Mouse (Mus musculus): ENCODE measurements around the gene Gm20388. TPM values are rescaled to one million over a fixed set of nuclear protein-coding genes. Genes with fewer than 3 reads are reported as not detected.

Gene Gm20388
- polyA plus RNA-seq, 1 experiment from 2014 or later: not detected

DNA sequence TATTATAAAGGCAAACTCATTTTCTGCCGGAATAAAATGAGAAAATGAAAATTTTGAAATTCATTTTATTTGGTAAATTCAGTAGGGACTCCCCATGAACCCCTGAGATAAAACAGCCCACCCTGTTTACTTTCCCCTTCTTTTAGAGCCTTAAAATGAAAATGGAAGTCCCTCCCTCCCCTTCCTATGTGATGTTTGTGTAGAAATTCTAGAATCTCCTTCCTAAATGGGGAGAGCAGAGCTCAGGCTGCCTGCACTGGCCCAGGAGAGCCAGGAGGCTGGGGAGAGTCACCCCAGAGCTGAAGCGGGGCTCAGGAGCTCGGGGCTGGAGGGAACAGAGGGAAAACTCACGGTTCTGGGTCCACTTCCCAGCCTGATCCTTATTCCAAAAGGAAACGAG is 1484.0 kb downstream of the Gm20388 start:
- peak overlapping the region; percentile 27 for H3K4me2 ChIP-seq
- no peak for ATAC-seq (ENCODE audit: extremely low read depth, insufficient number of reproducible peaks, low FRiP score, low TSS enrichment)
- WGBS: 53% methylated on average over 5 of the region's 5 CpGs
- peaks cover 31% of the 10 kb centered on the region for H3K4me1 ChIP-seq
- H3K9ac ChIP-seq: 0 out of 2 replicates have a peak overlapping the region, but pooled peaks have one; percentile 24
- no peaks in the 10 kb centered on the region for H3K36me3 ChIP-seq
- H3K27me3 ChIP-seq (replicated peaks): peaks cover 75% of the 10 kb centered on the region
- no peak overlapping the region for H3K27ac ChIP-seq (replicated peaks)
- no peak overlapping the region for H3K4me3 ChIP-seq
- H3K9me3 ChIP-seq: no peaks in the 10 kb centered on the region

DNA sequence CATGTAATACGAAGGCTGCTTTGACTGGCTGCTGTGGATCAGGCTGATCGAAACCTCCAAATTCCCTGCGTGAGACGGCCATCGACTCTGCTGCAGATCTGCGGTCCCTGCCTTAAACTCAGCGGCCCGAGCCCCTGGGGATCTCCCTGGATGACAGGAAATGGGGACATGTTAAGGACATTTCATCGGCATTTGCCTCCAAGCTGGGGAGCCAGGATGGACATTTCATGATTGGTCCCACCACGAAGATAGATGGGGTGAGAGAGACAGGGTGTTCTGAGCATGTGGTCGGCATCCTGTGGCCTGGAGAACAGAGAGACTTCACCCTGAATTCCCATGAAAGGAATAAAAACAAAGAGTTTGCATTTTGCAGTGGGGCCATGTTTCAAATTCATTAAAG is 1484.7 kb downstream of the Gm20388 start:
- Histone ChIP-seq H3K36me3 (no peaks in the 10 kb centered on the region), H3K9ac (no peak overlapping the region), H3K27ac (replicated peaks) (no peak overlapping the region), H3K4me3 (no peak overlapping the region), H3K9me3 (no peaks in the 10 kb centered on the region), H3K4me2 (peak overlapping the region; percentile 27), H3K27me3 (replicated peaks) (peaks cover 69% of the 10 kb centered on the region), H3K4me1 (peaks cover 31% of the 10 kb centered on the region)
- WGBS: 50% methylated on average over 11 of the region's 11 CpGs
- no peak for ATAC-seq (ENCODE audit: extremely low read depth, insufficient number of reproducible peaks, low FRiP score, low TSS enrichment)

DNA sequence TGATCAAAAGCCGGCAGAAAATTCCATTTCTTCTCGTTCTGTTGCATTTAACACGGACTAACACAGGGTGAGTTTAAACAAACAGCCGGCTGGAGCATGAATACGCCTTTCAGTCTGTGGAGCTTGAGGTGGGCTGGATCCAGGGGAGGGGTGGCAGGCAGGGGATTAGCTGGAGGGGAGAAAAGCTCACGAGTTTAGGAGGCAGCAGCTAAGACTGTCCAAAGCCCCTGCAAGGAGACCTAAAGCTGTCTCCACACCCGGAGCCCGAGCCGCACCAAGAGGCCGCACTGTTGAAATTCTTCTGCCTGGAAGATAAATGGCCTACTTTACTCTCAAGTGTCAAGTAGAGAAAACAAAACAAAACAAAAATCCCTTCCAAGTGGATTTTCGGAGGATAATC is 1485.5 kb downstream of the Gm20388 start:
- H3K36me3 ChIP-seq: no peaks in the 10 kb centered on the region
- no peak for ATAC-seq (ENCODE audit: extremely low read depth, insufficient number of reproducible peaks, low FRiP score, low TSS enrichment)
- peaks cover 63% of the 10 kb centered on the region for H3K27me3 ChIP-seq (replicated peaks)
- no peak overlapping the region for H3K27ac ChIP-seq (replicated peaks)
- peaks cover 26% of the 10 kb centered on the region for H3K4me1 ChIP-seq
- 37% methylated on average over 11 of the region's 11 CpGs for WGBS
- peak overlapping the region; percentile 25; the same call in 1 of the 2 replicates for H3K9ac ChIP-seq
- H3K9me3 ChIP-seq: no peaks in the 10 kb centered on the region
- no peak overlapping the region for H3K4me3 ChIP-seq
- no peak overlapping the region for H3K4me2 ChIP-seq

DNA sequence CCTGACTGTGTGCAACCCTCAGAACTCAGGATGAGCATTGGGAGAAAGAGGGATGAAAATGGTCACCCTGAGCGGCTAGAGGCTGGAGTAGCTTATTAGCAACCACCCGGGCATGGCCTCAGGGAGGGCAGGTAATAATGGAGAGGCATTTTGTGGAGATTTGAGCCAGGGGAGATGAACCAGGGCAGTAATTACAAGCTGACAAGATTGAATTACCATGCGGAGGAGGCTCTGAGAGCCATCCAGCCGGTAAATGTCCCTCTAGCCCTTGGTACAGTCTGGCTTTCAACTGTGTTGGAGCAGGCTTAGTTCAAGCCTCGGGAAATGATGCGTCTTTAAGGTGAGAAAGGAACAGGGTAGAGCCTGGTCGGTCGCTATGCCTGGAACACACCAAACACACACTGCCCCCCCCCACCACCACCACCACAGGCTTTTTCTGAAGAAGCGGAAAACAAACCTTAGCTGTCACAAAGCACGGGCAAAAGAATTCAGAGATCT is 1486.6 kb downstream of the Gm20388 start:
- ATAC-seq (ENCODE audit: extremely low read depth, insufficient number of reproducible peaks, low FRiP score, low TSS enrichment): no peak

DNA sequence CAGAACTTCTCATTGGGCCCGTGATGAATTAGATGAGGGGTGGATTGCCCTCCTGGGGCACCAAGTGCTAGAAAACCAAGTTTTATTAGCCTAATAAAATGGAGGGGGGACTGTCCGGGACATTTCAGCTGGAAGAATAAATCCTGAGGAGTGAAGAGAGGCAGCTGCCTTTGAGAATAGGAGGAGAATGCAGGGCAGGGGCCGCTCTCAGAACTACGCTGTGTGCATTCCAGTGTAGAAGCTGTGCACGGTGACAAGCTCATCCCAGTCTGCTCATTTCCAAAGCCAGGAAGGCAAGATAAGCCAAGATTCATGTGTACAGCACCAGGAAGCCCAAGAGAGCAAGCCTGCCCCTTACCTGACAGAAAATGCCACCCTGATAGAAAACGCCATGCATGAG is 1487.4 kb downstream of the Gm20388 start:
- Histone ChIP-seq H3K4me1 (peaks cover 9% of the 10 kb centered on the region), H3K4me3 (no peak overlapping the region), H3K9ac (no peak overlapping the region), H3K4me2 (no peak overlapping the region), H3K9me3 (no peaks in the 10 kb centered on the region), H3K36me3 (no peaks in the 10 kb centered on the region), H3K27ac (replicated peaks) (no peak overlapping the region), H3K27me3 (replicated peaks) (peaks cover 48% of the 10 kb centered on the region)
- WGBS: 61% methylated on average over 6 of the region's 6 CpGs
- ATAC-seq (ENCODE audit: extremely low read depth, insufficient number of reproducible peaks, low FRiP score, low TSS enrichment): no peak

More for the DNA sequence above, 1486.6 kb downstream of the Gm20388 start:
- Histone ChIP-seq H3K4me1 (peaks cover 17% of the 10 kb centered on the region), H3K27ac (replicated peaks) (no peak overlapping the region), H3K27me3 (replicated peaks) (peaks cover 56% of the 10 kb centered on the region), H3K4me2 (no peak overlapping the region), H3K4me3 (no peak overlapping the region), H3K9me3 (no peaks in the 10 kb centered on the region), H3K9ac (no peak overlapping the region), H3K36me3 (no peaks in the 10 kb centered on the region)
- WGBS: 76% methylated on average over 10 of the region's 10 CpGs

DNA sequence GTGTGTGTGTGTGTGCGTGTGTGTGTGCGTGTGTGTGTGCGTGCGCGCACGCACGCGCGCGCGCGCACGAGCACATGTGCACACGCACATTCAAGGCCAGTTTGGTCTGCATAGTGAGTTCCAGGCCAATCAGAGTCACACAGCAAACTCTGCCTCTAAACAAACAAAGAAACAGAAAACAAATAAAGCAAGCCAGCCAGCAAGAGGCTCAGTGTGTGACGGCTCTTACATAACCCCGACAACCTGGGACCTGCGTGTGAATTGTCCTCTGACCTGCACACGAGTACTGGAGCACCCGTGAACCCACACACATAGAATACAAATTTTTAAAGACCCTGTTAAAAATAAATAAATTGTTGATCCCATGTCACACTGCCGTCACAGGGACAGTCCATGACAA is 1488.1 kb downstream of the Gm20388 start:
- Histone ChIP-seq H3K4me1 (peaks cover 8% of the 10 kb centered on the region; the same call in 1 of the 2 replicates), H3K4me2 (no peak overlapping the region), H3K9ac (no peak overlapping the region), H3K27me3 (replicated peaks) (peaks cover 44% of the 10 kb centered on the region), H3K9me3 (no peaks in the 10 kb centered on the region), H3K4me3 (no peak overlapping the region), H3K36me3 (no peaks in the 10 kb centered on the region), H3K27ac (replicated peaks) (no peak overlapping the region)
- WGBS: 92% methylated on average over 20 of the region's 20 CpGs
- ATAC-seq (ENCODE audit: extremely low read depth, insufficient number of reproducible peaks, low FRiP score, low TSS enrichment): no peak

DNA sequence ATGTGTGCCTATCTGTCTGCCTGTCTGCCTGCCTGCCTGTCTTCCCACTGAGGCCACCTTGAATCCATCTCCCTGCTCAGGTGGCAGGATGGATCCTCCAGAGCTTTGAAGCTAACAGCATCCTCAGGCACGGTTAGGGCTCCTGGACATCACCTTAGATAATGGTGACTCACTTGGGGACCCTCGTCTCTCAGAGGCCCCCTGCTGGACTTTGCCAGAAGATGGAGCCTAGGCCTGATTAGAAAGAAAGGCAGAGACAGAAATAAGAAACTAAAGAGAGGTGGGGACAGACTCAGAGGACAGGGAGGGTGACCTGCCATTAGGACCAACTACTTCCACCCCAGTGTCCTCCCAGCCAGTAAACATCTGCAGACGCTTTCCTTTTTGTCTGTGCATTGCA is 1488.5 kb downstream of the Gm20388 start:
- WGBS: 37% methylated on average over 3 of the region's 3 CpGs
- Histone ChIP-seq H3K27ac (replicated peaks) (no peak overlapping the region), H3K4me2 (no peak overlapping the region), H3K9ac (no peak overlapping the region), H3K27me3 (replicated peaks) (peaks cover 40% of the 10 kb centered on the region), H3K4me1 (peaks cover 8% of the 10 kb centered on the region; the same call in 1 of the 2 replicates), H3K9me3 (no peaks in the 10 kb centered on the region), H3K4me3 (no peak overlapping the region), H3K36me3 (no peaks in the 10 kb centered on the region)
- ATAC-seq (ENCODE audit: extremely low read depth, insufficient number of reproducible peaks, low FRiP score, low TSS enrichment): no peak

DNA sequence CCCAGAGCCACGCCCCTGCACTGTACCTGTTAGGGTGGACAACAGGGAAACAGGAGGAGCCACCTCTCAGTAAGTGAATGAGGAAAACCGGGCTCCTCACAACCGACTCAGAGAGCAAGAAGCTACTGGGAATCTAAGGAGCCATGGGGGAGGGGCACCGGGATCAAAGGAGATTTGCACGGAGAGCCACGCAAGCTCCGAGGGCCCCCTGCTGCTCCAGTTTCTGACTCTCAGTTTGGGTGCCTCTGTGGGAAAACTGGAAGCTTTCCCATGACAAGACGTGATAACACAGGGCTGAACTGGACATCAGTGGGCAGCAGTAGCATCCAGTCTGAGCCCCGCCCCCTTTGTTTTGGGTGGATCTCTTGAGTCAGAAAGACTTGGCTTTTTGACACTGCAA is 1489.9 kb downstream of the Gm20388 start:
- Histone ChIP-seq H3K27me3 (replicated peaks) (peaks cover 30% of the 10 kb centered on the region), H3K4me1 (peaks cover 8% of the 10 kb centered on the region; the same call in 1 of the 2 replicates), H3K27ac (replicated peaks) (no peak overlapping the region), H3K4me2 (no peak overlapping the region), H3K9me3 (0 out of 2 replicates have a peak, but pooled peaks cover 4% of the 10 kb centered on the region), H3K4me3 (no peak overlapping the region), H3K36me3 (no peaks in the 10 kb centered on the region), H3K9ac (no peak overlapping the region)
- 28% methylated on average over 9 of the region's 9 CpGs for WGBS
- no peak for ATAC-seq (ENCODE audit: extremely low read depth, insufficient number of reproducible peaks, low FRiP score, low TSS enrichment)

DNA sequence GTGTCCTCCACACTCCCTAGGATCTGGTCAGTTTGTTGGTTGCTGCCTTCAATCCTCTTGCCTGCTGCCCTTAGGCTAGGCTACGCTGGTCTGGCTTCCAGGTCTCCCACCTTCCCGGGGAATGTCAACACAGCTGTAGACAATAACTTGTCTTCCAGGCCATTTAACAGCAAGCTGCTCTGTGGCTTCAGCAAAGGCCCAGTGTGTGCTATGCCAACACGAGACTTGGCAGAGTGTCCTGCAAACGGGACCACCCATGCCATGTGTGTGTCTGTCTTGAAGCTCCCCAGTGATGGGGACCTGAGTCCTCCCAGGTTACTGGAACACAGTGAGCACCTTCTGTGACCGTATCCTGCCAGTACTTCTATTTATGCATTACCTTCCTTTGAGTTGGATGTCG is 1493.2 kb downstream of the Gm20388 start:
- Histone ChIP-seq H3K27ac (replicated peaks) (no peak overlapping the region), H3K27me3 (replicated peaks) (no peaks in the 10 kb centered on the region), H3K36me3 (no peaks in the 10 kb centered on the region), H3K4me2 (no peak overlapping the region), H3K9ac (no peak overlapping the region), H3K4me3 (no peak overlapping the region), H3K9me3 (0 out of 2 replicates have a peak, but pooled peaks cover 4% of the 10 kb centered on the region), H3K4me1 (no peaks in the 10 kb centered on the region)
- no peak for ATAC-seq (ENCODE audit: extremely low read depth, insufficient number of reproducible peaks, low FRiP score, low TSS enrichment)
- whole genome bisulfite sequencing: 78% methylated on average over 6 of the region's 6 CpGs

DNA sequence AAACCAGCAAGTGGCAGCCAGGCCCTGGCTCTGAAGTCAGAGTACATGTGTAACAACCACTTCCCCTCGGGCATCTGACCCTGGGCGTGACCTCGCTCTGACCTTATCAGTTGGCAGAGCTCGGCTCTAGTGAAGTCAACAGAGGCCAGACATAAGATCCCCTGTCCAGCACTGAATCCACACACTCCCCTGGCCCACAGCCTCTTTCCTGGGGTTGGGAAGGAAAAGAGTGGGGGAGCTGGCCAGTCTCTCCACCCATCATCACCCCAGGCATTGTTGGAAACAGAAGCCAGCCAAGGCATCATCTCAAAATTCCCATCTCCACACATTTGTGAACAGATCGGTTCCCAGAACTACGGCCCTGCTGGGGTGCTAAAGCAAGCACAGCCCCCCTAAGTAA is 1507.4 kb downstream of the Gm20388 start:
- Histone ChIP-seq H3K4me1 (peaks cover 16% of the 10 kb centered on the region), H3K36me3 (no peaks in the 10 kb centered on the region), H3K4me2 (no peak overlapping the region), H3K27me3 (replicated peaks) (no peaks in the 10 kb centered on the region), H3K9ac (no peak overlapping the region), H3K27ac (replicated peaks) (no peak overlapping the region; the same call in 1 of the 2 replicates), H3K4me3 (no peak overlapping the region), H3K9me3 (peaks cover 8% of the 10 kb centered on the region; the same call in 1 of the 2 replicates)
- 15% methylated on average over 6 of the region's 6 CpGs for WGBS
- no peak for ATAC-seq (ENCODE audit: extremely low read depth, insufficient number of reproducible peaks, low FRiP score, low TSS enrichment)

DNA sequence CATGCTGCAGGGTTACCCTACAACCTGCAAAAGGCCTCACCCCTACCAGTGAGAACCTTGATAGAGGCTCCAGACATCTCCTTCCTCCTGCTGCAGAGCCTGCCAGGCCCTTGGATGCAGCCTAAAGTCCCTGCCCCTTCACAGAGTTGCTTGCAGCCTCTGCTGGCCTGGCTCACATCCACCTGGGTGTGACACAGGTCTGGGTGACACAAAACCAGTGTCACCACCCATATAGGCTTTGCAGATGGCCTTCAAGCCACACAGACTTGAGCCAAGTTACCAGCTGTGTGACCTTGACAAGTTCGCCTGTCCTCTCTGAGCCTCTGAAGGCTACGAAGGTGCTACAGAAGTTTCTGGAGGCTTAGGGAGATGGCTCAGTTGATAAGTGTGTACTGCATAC is 1508.9 kb downstream of the Gm20388 start:
- H3K4me2 ChIP-seq: no peak overlapping the region
- no peak for ATAC-seq (ENCODE audit: extremely low read depth, insufficient number of reproducible peaks, low FRiP score, low TSS enrichment)
- WGBS: 89% methylated on average over 2 of the region's 2 CpGs
- no peak overlapping the region for H3K27ac ChIP-seq (replicated peaks)
- no peak overlapping the region for H3K9ac ChIP-seq
- no peaks in the 10 kb centered on the region for H3K36me3 ChIP-seq
- no peak overlapping the region for H3K4me3 ChIP-seq
- no peaks in the 10 kb centered on the region for H3K27me3 ChIP-seq (replicated peaks)
- H3K9me3 ChIP-seq: peaks cover 8% of the 10 kb centered on the region; the same call in 1 of the 2 replicates
- H3K4me1 ChIP-seq: peaks cover 16% of the 10 kb centered on the region

DNA sequence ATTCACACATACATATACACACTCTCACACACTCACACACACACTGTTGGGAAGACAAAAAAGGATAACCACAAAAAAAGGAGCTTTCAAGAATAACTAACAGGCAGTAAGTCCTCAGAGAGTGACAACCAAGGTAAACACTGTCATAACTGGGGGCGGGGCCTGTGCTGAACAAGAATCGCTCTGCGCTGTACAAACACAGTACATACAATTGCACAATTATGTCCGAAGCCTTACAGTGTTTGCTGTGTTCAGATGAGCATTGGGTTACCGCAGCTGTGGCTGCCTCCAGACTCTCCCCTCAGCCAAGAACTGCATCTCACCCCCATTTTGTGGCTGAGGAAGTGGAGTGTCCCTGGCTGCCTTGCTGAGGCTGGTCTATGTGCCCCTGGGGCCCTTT is 1510.4 kb downstream of the Gm20388 start:
- no peaks in the 10 kb centered on the region for H3K36me3 ChIP-seq
- peaks cover 20% of the 10 kb centered on the region for H3K4me1 ChIP-seq
- ATAC-seq (ENCODE audit: extremely low read depth, insufficient number of reproducible peaks, low FRiP score, low TSS enrichment): no peak
- H3K4me3 ChIP-seq: no peak overlapping the region
- H3K27ac ChIP-seq (replicated peaks): no peak overlapping the region
- H3K27me3 ChIP-seq (replicated peaks): no peaks in the 10 kb centered on the region
- no peak overlapping the region for H3K9ac ChIP-seq
- H3K4me2 ChIP-seq: no peak overlapping the region
- WGBS: 83% methylated on average over 5 of the region's 5 CpGs
- H3K9me3 ChIP-seq: peaks cover 8% of the 10 kb centered on the region; the same call in 1 of the 2 replicates

Data from heart, embryonic 13.5 days (tissue).